Mouse (Mus musculus) testis, adult 2 months (tissue): ENCODE results near the gene Psmb3. TPM values are rescaled to one million over a fixed set of nuclear protein-coding genes. Genes with fewer than 3 reads are reported as not detected.

Experiments
- H3K27ac ChIP-seq: fragments of 200-500 bp; 2 replicates; pipeline ENCODE4 v1.5.1; 2012; ENCODE audit warnings: low read depth, low read length; ENCODE audit not compliant: control insufficient read depth, insufficient read depth
- H3K27me3 ChIP-seq: fragments of 200-500 bp; 2 replicates; pipeline ENCODE4 v1.6.1; 2012; ENCODE audit warnings: mild to moderate bottlenecking, low read length, moderate library complexity; ENCODE audit not compliant: control insufficient read depth, insufficient read depth
- H3K36me3 ChIP-seq: fragments of 200-500 bp; 2 replicates; pipeline ENCODE4 v1.6.1; 2012; ENCODE audit warnings: mild to moderate bottlenecking, low read length; ENCODE audit not compliant: control insufficient read depth, insufficient read depth
- H3K4me1 ChIP-seq: fragments of 200-500 bp; 2 replicates; pipeline ENCODE4 v1.6.1; 2012; ENCODE audit warnings: low read length; ENCODE audit not compliant: control insufficient read depth, insufficient read depth
- H3K4me3 ChIP-seq: fragments of 200-500 bp; 2 replicates; pipeline ENCODE4 v1.5.1; 2012; ENCODE audit warnings: low read depth, mild to moderate bottlenecking, low read length, moderate library complexity, mixed read lengths; ENCODE audit not compliant: control insufficient read depth
- CTCF ChIP-seq: fragments of 200-500 bp; IDR thresholded peaks from 2 replicates; pipeline ENCODE4 v1.5.1; 2012; ENCODE audit warnings: low read depth, mild to moderate bottlenecking, inconsistent platforms, low read length, moderate library complexity; ENCODE audit not compliant: control insufficient read depth, insufficient read depth, insufficient replicate concordance
- POLR2A ChIP-seq: fragments of 200-500 bp; IDR thresholded peaks from 2 replicates; pipeline ENCODE4 v1.6.1; 2012; ENCODE audit warnings: low read depth, mild to moderate bottlenecking, inconsistent platforms, low read length, moderate library complexity; ENCODE audit not compliant: control insufficient read depth
- polyA plus RNA-seq: library from polyadenylated mRNA; depleted of rRNA; stranded (reverse); fragments of >200 nt; gene quantifications from 2 replicates; pipeline ENCODE4 v1.2.3, GENCODE M21; 2012

Psmb3 gene
- polyA plus RNA-seq, 1 experiment = 102 TPM

GRCm38 (mm10) chr11:97717369-97718280 lies 14.4 kb downstream of the Psmb3 start:
- no peak for TF ChIP-seq CTCF
- no peak for TF ChIP-seq POLR2A
- H3K27me3 ChIP-seq = no peaks in the 10 kb centered on the region
- H3K36me3 ChIP-seq = no peaks in the 10 kb centered on the region
- H3K4me3 ChIP-seq = no peak overlapping the region
- no peaks in the 10 kb centered on the region for H3K4me1 ChIP-seq
- no peak overlapping the region for H3K27ac ChIP-seq

DNA sequence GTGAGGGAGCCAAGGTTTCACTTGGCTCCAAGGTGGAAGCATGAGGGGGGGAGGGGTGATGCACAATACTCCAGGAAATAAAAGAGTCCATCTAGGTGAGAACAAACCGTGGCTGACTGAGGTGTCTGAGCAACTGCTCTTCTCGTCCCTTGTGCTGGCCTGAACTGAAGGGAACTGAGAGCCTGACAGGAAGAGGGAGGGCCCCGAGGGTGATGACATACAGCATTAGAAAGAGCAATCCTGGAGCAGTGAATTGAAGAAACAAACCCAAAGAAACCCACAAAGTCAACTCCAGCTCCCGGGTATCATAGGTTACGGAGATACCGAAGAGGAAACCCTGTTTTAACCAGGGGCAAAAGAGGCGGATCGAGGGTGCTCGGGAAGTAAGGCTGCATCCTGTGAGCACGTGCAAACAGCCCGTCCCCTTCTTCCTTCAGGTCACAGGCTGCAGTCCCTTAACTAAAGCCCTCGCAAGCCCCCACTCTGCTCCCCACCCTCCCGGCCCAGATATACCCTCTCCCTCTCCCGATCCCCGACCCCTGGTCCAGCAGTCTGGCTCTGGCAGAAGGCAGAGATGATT lies 15.2 kb downstream of the Psmb3 start:
- no peaks in the 10 kb centered on the region for H3K27me3 ChIP-seq
- no peak overlapping the region for H3K27ac ChIP-seq
- no peaks in the 10 kb centered on the region for H3K36me3 ChIP-seq
- TF ChIP-seq CTCF (no peak), POLR2A (no peak)
- no peaks in the 10 kb centered on the region for H3K4me1 ChIP-seq
- no peak overlapping the region for H3K4me3 ChIP-seq

- TF ChIP-seq CTCF = no peak
- TF ChIP-seq POLR2A = no peak
- Histone ChIP-seq H3K4me3 (no peak overlapping the region), H3K27ac (no peak overlapping the region), H3K4me1 (no peaks in the 10 kb centered on the region), H3K27me3 (no peaks in the 10 kb centered on the region), H3K36me3 (no peaks in the 10 kb centered on the region)
Measured at GRCm38 (mm10) chr11:97719041-97719440, 15.8 kb downstream of the Psmb3 start.

GRCm38 (mm10) chr11:97721338-97721737 lies 18.1 kb downstream of the Psmb3 start:
- no peak for TF ChIP-seq CTCF
- TF ChIP-seq POLR2A = no peak
- Histone ChIP-seq H3K4me1 (no peaks in the 10 kb centered on the region), H3K4me3 (no peak overlapping the region), H3K36me3 (no peaks in the 10 kb centered on the region), H3K27ac (no peak overlapping the region), H3K27me3 (no peaks in the 10 kb centered on the region)

- no peaks in the 10 kb centered on the region for H3K4me1 ChIP-seq
- H3K36me3 ChIP-seq = no peaks in the 10 kb centered on the region
- H3K4me3 ChIP-seq = no peak overlapping the region
- no peak for TF ChIP-seq POLR2A
- TF ChIP-seq CTCF = no peak
- no peak overlapping the region for H3K27ac ChIP-seq
- H3K27me3 ChIP-seq = no peaks in the 10 kb centered on the region
Measured at GRCm38 (mm10) chr11:97723709-97724108, 20.5 kb downstream of the Psmb3 start.

- TF ChIP-seq POLR2A (no peak), CTCF (no peak)
- H3K4me3 ChIP-seq = no peak overlapping the region
- H3K36me3 ChIP-seq = no peaks in the 10 kb centered on the region
- no peaks in the 10 kb centered on the region for H3K4me1 ChIP-seq
- H3K27me3 ChIP-seq = no peaks in the 10 kb centered on the region
- H3K27ac ChIP-seq = no peak overlapping the region
Measured at GRCm38 (mm10) chr11:97728311-97728710, 25.1 kb downstream of the Psmb3 start.

DNA sequence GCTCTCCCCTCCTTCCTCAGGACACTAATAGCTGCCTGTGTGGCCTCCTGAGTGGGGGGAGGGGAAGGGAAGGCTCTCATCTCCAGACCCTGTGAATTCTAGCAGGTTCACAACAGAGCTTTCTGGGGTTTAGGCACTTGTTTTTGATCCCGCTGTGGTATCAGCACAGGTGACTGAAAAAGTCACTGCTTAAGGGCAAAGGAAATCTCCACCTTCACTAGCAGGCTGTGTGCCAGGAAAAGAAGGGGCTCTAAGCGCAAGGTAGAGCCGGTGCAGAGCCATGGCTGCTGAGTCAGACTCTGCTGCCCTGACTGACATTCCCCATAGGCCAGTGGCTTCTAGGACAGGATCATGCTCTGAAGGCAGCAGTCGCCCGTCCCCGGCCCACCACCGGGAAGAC lies 25.5 kb downstream of the Psmb3 start:
- no peaks in the 10 kb centered on the region for H3K27me3 ChIP-seq
- H3K27ac ChIP-seq = no peak overlapping the region
- TF ChIP-seq CTCF (no peak), POLR2A (no peak)
- no peak overlapping the region for H3K4me3 ChIP-seq
- no peaks in the 10 kb centered on the region for H3K36me3 ChIP-seq
- H3K4me1 ChIP-seq = no peaks in the 10 kb centered on the region
